Mouse (Mus musculus) small intestine, adult 2 months (tissue): ENCODE data around the gene Cx3cl1. TPM values are rescaled to one million over a fixed set of nuclear protein-coding genes. Genes with fewer than 3 reads are reported as not detected.

Experiments
- H3K27ac ChIP-seq: fragments of 200-500 bp; 2 replicates; pipeline ENCODE4 v1.5.1; 2012; ENCODE audit warnings: low read depth, low read length, control low read depth, inconsistent platforms; ENCODE audit not compliant: insufficient read depth
- H3K27me3 ChIP-seq: fragments of 200-500 bp; 2 replicates; pipeline ENCODE4 v1.6.1; 2012; ENCODE audit warnings: mild to moderate bottlenecking, moderate library complexity, low read length, inconsistent platforms; ENCODE audit not compliant: control insufficient read depth, insufficient read depth
- H3K36me3 ChIP-seq: fragments of 200-500 bp; 2 replicates; pipeline ENCODE4 v1.6.1; 2012; ENCODE audit warnings: mild to moderate bottlenecking, low read length, control low read depth, inconsistent platforms; ENCODE audit not compliant: control insufficient read depth, insufficient read depth
- H3K4me1 ChIP-seq: fragments of 200-500 bp; 2 replicates; pipeline ENCODE4 v1.6.1; 2012; ENCODE audit warnings: low read length, inconsistent platforms, mixed read lengths; ENCODE audit not compliant: control insufficient read depth, insufficient read depth, insufficient read length
- H3K4me3 ChIP-seq: fragments of 200-500 bp; 2 replicates; pipeline ENCODE4 v1.5.1; 2012; ENCODE audit warnings: low read depth, mild to moderate bottlenecking, control low read depth, inconsistent platforms, low read length, moderate library complexity
- CTCF ChIP-seq: fragments of 200-500 bp; IDR thresholded peaks from 2 replicates; pipeline ENCODE4 v1.5.1; 2012; ENCODE audit warnings: low read depth, mild to moderate bottlenecking, control low read depth, inconsistent platforms, low read length, moderate library complexity, mixed read lengths; ENCODE audit not compliant: insufficient replicate concordance, insufficient read length; ENCODE audit errors: extremely low read depth
- POLR2A ChIP-seq: fragments of 200-500 bp; IDR thresholded peaks from 2 replicates; pipeline ENCODE4 v1.6.1; 2012; ENCODE audit warnings: low read depth, mild to moderate bottlenecking, control low read depth, inconsistent platforms, low read length, moderate library complexity
- WGBS: fragments of 180-500 bp; shearing (Covaris S2); methylation state at CpG from one replicate; pipeline ENCODE4 v1.1.7; 2018; 5-methylcytosine and 5-hydroxymethylcytosine counted together
- polyA plus RNA-seq: library from polyadenylated mRNA; depleted of rRNA; stranded (reverse); fragments of >200 nt; gene quantifications from 2 replicates; pipeline ENCODE4 v1.2.3, GENCODE M21; 2012

Cx3cl1 gene
- polyA plus RNA-seq, 1 experiment: 160 TPM

- Histone ChIP-seq H3K36me3 (no peaks in the 10 kb centered on the region), H3K4me1 (peaks cover 7% of the 10 kb centered on the region), H3K4me3 (no peak overlapping the region), H3K27me3 (no peaks in the 10 kb centered on the region), H3K27ac (no peak overlapping the region)
- no peak for TF ChIP-seq CTCF
- TF ChIP-seq POLR2A: no peak
- 68% methylated on average over 4 of the region's 4 CpGs for WGBS
Measured at GRCm38 (mm10) chr8:94802375-94802774, 30.6 kb downstream of the Cx3cl1 start.

GRCm38 (mm10) chr8:94803551-94803950 is 31.7 kb downstream of the Cx3cl1 start:
- H3K4me3 ChIP-seq: no peak overlapping the region
- TF ChIP-seq POLR2A (no peak), CTCF (no peak)
- no peaks in the 10 kb centered on the region for H3K36me3 ChIP-seq
- WGBS: 70% methylated on average over 6 of the region's 6 CpGs
- peaks cover 7% of the 10 kb centered on the region for H3K4me1 ChIP-seq
- no peaks in the 10 kb centered on the region for H3K27me3 ChIP-seq
- H3K27ac ChIP-seq: no peak overlapping the region

- Histone ChIP-seq H3K27me3 (no peaks in the 10 kb centered on the region), H3K4me1 (peaks cover 7% of the 10 kb centered on the region), H3K36me3 (no peaks in the 10 kb centered on the region), H3K27ac (no peak overlapping the region), H3K4me3 (no peak overlapping the region)
- WGBS: 54% methylated on average over 10 of the region's 10 CpGs
- TF ChIP-seq CTCF: no peak
- no peak for TF ChIP-seq POLR2A
Measured at GRCm38 (mm10) chr8:94804546-94805340, 32.9 kb downstream of the Cx3cl1 start.

GRCm38 (mm10) chr8:94805811-94806210 is 34.0 kb downstream of the Cx3cl1 start:
- no peaks in the 10 kb centered on the region for H3K27me3 ChIP-seq
- H3K4me1 ChIP-seq: peaks cover 7% of the 10 kb centered on the region; the same call in 1 of the 2 replicates
- H3K4me3 ChIP-seq: no peak overlapping the region
- 73% methylated on average over 4 of the region's 4 CpGs for WGBS
- H3K27ac ChIP-seq: no peak overlapping the region
- no peak for TF ChIP-seq CTCF
- TF ChIP-seq POLR2A: no peak
- no peaks in the 10 kb centered on the region for H3K36me3 ChIP-seq

- no peaks in the 10 kb centered on the region for H3K27me3 ChIP-seq
- 60% methylated on average over 7 of the region's 7 CpGs for WGBS
Measured at GRCm38 (mm10) chr8:94807506-94807905, 35.7 kb downstream of the Cx3cl1 start.

GRCm38 (mm10) chr8:94808372-94808771 is 36.6 kb downstream of the Cx3cl1 start:
- Histone ChIP-seq H3K4me3 (no peak overlapping the region), H3K27ac (no peak overlapping the region), H3K27me3 (no peaks in the 10 kb centered on the region), H3K4me1 (no peaks in the 10 kb centered on the region), H3K36me3 (no peaks in the 10 kb centered on the region)
- 83% methylated on average over 6 of the region's 6 CpGs for WGBS
- TF ChIP-seq CTCF: no peak
- TF ChIP-seq POLR2A: no peak

More at GRCm38 (mm10) chr8:94807506-94807905, 35.7 kb downstream of the Cx3cl1 start:
- no peak for TF ChIP-seq CTCF
- TF ChIP-seq POLR2A: no peak
- Histone ChIP-seq H3K4me3 (no peak overlapping the region), H3K27ac (no peak overlapping the region), H3K4me1 (no peaks in the 10 kb centered on the region), H3K36me3 (no peaks in the 10 kb centered on the region)

- Histone ChIP-seq H3K36me3 (no peaks in the 10 kb centered on the region), H3K27me3 (no peaks in the 10 kb centered on the region), H3K4me3 (no peak within 1 kb of the TSS), H3K27ac (no peak within 1 kb of the TSS), H3K4me1 (no peaks in the 10 kb centered on the region)
- WGBS: 55% methylated on average over 3 of the region's 3 CpGs
- no peak for TF ChIP-seq CTCF
- no peak for TF ChIP-seq POLR2A
Measured at GRCm38 (mm10) chr8:94810153-94810552, 38.3 kb downstream of the Cx3cl1 start, which contains the start of gene Ccl17. TSS of gene Ccl17 (plus strand) at chr8:94810453.
